Mouse (Mus musculus): ENCODE results near the gene 4930558K02Rik. TPM values are rescaled to one million over a fixed set of nuclear protein-coding genes. Genes with fewer than 3 reads are reported as not detected.

Gene 4930558K02Rik
- polyA plus RNA-seq, 1 experiment from 2014 or later = not detected

- ATAC-seq (ENCODE audit: insufficient read depth, low FRiP score, low TSS enrichment) (no peak), DNase-seq (ENCODE audit: low spot score) (no peak)
- H3K4me3 ChIP-seq (ENCODE audit: low read depth, low read length) = no peak overlapping the region
- H3K27ac ChIP-seq (ENCODE audit: low read depth, low read length) = peak overlapping the region; percentile 67; the same call in 1 of the 2 replicates
- H3K9ac ChIP-seq (ENCODE audit: low read length) = no peak overlapping the region
- peaks cover 8% of the 10 kb centered on the region; the same call in 1 of the 2 replicates for H3K4me1 ChIP-seq (ENCODE audit: control insufficient read depth, insufficient read depth, low read length)
- H3K36me3 ChIP-seq (ENCODE audit: control insufficient read depth, insufficient read depth, low read length) = no peaks in the 10 kb centered on the region
- H3K27me3 ChIP-seq (ENCODE audit: control insufficient read depth, insufficient read depth, low read length) = no peaks in the 10 kb centered on the region
- WGBS = 16% methylated on average over 4 of the region's 4 CpGs
- H3K9me3 ChIP-seq (ENCODE audit: control insufficient read depth, low read length) = no peaks in the 10 kb centered on the region
- no peak overlapping the region for H3K4me2 ChIP-seq (ENCODE audit: low read depth)
Observed at GRCm38 (mm10) chr1:161983979-161984566, 4.6 kb upstream of the 4930558K02Rik start.

GRCm38 (mm10) chr1:161983451-161983850 is 4.0 kb upstream of the 4930558K02Rik start:
- Histone ChIP-seq H3K27ac (ENCODE audit: low read depth, low read length) (peak overlapping the region; percentile 28; the same call in 1 of the 2 replicates), H3K27me3 (ENCODE audit: control insufficient read depth, insufficient read depth, low read length) (no peaks in the 10 kb centered on the region), H3K4me2 (ENCODE audit: low read depth) (no peak overlapping the region), H3K9me3 (ENCODE audit: control insufficient read depth, low read length) (no peaks in the 10 kb centered on the region), H3K9ac (ENCODE audit: low read length) (no peak overlapping the region), H3K4me1 (ENCODE audit: control insufficient read depth, insufficient read depth, low read length) (peaks cover 8% of the 10 kb centered on the region; the same call in 1 of the 2 replicates), H3K36me3 (ENCODE audit: control insufficient read depth, insufficient read depth, low read length) (no peaks in the 10 kb centered on the region), H3K4me3 (ENCODE audit: low read depth, low read length) (no peak overlapping the region)
- DNase-seq (ENCODE audit: low spot score) = no peak
- no peak for ATAC-seq (ENCODE audit: insufficient read depth, low FRiP score, low TSS enrichment)
- WGBS = 53% methylated on average over 6 of the region's 6 CpGs

- Histone ChIP-seq H3K4me1 (ENCODE audit: control insufficient read depth, insufficient read depth, low read length) (peaks cover 11% of the 10 kb centered on the region; the same call in 1 of the 2 replicates), H3K27me3 (ENCODE audit: control insufficient read depth, insufficient read depth, low read length) (no peaks in the 10 kb centered on the region), H3K4me2 (ENCODE audit: low read depth) (no peak overlapping the region), H3K27ac (ENCODE audit: low read depth, low read length) (no peak overlapping the region), H3K9me3 (ENCODE audit: control insufficient read depth, low read length) (no peaks in the 10 kb centered on the region), H3K4me3 (ENCODE audit: low read depth, low read length) (no peak overlapping the region), H3K36me3 (ENCODE audit: control insufficient read depth, insufficient read depth, low read length) (no peaks in the 10 kb centered on the region), H3K9ac (ENCODE audit: low read length) (no peak overlapping the region)
- 84% methylated on average over 9 of the region's 9 CpGs for WGBS
- ATAC-seq (ENCODE audit: insufficient read depth, low FRiP score, low TSS enrichment) (no peak), DNase-seq (ENCODE audit: low spot score) (no peak)
Observed at GRCm38 (mm10) chr1:161980626-161981298, 1.3 kb upstream of the 4930558K02Rik start.

DNA sequence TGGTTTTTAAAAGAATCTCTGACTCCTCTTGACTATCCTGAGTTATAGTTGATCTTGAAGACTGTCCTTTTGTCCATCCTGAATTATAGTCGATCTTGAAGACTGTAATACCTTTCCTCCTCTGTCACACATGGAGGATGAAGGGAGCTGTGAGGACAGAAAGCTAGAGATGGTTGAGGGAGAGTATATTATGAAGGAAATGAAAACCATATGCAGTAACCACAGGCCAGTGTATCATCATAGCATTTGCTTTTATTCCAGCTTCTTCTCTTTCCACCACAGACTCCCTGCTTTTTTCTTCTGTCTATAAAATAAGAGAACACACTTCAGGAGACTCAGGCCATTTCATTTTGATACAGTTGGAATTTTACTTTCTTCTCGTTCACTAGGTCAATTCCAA is 610 bp upstream of the 4930558K02Rik start:
- H3K27ac ChIP-seq (ENCODE audit: low read depth, low read length) = no peak overlapping the region
- H3K9ac ChIP-seq (ENCODE audit: low read length) = no peak overlapping the region
- no peaks in the 10 kb centered on the region for H3K9me3 ChIP-seq (ENCODE audit: control insufficient read depth, low read length)
- H3K4me2 ChIP-seq (ENCODE audit: low read depth) = no peak overlapping the region
- H3K27me3 ChIP-seq (ENCODE audit: control insufficient read depth, insufficient read depth, low read length) = no peaks in the 10 kb centered on the region
- ATAC-seq (ENCODE audit: insufficient read depth, low FRiP score, low TSS enrichment) (no peak), DNase-seq (ENCODE audit: low spot score) (no peak)
- no peaks in the 10 kb centered on the region for H3K36me3 ChIP-seq (ENCODE audit: control insufficient read depth, insufficient read depth, low read length)
- H3K4me3 ChIP-seq (ENCODE audit: low read depth, low read length) = no peak overlapping the region
- peaks cover 11% of the 10 kb centered on the region; the same call in 1 of the 2 replicates for H3K4me1 ChIP-seq (ENCODE audit: control insufficient read depth, insufficient read depth, low read length)
- 79% methylated on average over 2 of the region's 2 CpGs for WGBS

- no peak overlapping the region for H3K9ac ChIP-seq (ENCODE audit: low read length)
- no peaks in the 10 kb centered on the region for H3K9me3 ChIP-seq (ENCODE audit: control insufficient read depth, low read length)
- peaks cover 3% of the 10 kb centered on the region; the same call in 1 of the 2 replicates for H3K4me1 ChIP-seq (ENCODE audit: control insufficient read depth, insufficient read depth, low read length)
- H3K27me3 ChIP-seq (ENCODE audit: control insufficient read depth, insufficient read depth, low read length) = no peaks in the 10 kb centered on the region
- no peaks in the 10 kb centered on the region for H3K36me3 ChIP-seq (ENCODE audit: control insufficient read depth, insufficient read depth, low read length)
- DNase-seq (ENCODE audit: low spot score) = no peak
- H3K27ac ChIP-seq (ENCODE audit: low read depth, low read length) = no peak overlapping the region
- no peak overlapping the region for H3K4me2 ChIP-seq (ENCODE audit: low read depth)
- no peak overlapping the region for H3K4me3 ChIP-seq (ENCODE audit: low read depth, low read length)
- WGBS = 86% methylated on average over 5 of the region's 5 CpGs
- no peak for ATAC-seq (ENCODE audit: insufficient read depth, low FRiP score, low TSS enrichment)
Observed at GRCm38 (mm10) chr1:161978173-161978700, 1.2 kb downstream of the 4930558K02Rik start.

- no peak overlapping the region for H3K9ac ChIP-seq (ENCODE audit: low read length)
- 59% methylated on average over 4 of the region's 4 CpGs for WGBS
- no peaks in the 10 kb centered on the region for H3K36me3 ChIP-seq (ENCODE audit: control insufficient read depth, insufficient read depth, low read length)
- peaks cover 3% of the 10 kb centered on the region; the same call in 1 of the 2 replicates for H3K4me1 ChIP-seq (ENCODE audit: control insufficient read depth, insufficient read depth, low read length)
- no peak overlapping the region for H3K27ac ChIP-seq (ENCODE audit: low read depth, low read length)
- no peaks in the 10 kb centered on the region for H3K9me3 ChIP-seq (ENCODE audit: control insufficient read depth, low read length)
- H3K27me3 ChIP-seq (ENCODE audit: control insufficient read depth, insufficient read depth, low read length) = no peaks in the 10 kb centered on the region
- no peak overlapping the region for H3K4me2 ChIP-seq (ENCODE audit: low read depth)
- ATAC-seq (ENCODE audit: insufficient read depth, low FRiP score, low TSS enrichment) (no peak), DNase-seq (ENCODE audit: low spot score) (no peak)
- no peak overlapping the region for H3K4me3 ChIP-seq (ENCODE audit: low read depth, low read length)
Observed at GRCm38 (mm10) chr1:161977331-161977730, 2.1 kb downstream of the 4930558K02Rik start.

- H3K27ac ChIP-seq (ENCODE audit: low read depth, low read length) = no peak overlapping the region
- WGBS = 49% methylated on average over 16 of the region's 16 CpGs
Observed at GRCm38 (mm10) chr1:161976255-161977182, 2.9 kb downstream of the 4930558K02Rik start.

GRCm38 (mm10) chr1:161972233-161972632 is 7.2 kb downstream of the 4930558K02Rik start:
- Histone ChIP-seq H3K9me3 (ENCODE audit: control insufficient read depth, low read length) (no peaks in the 10 kb centered on the region), H3K4me3 (ENCODE audit: low read depth, low read length) (no peak overlapping the region), H3K36me3 (ENCODE audit: control insufficient read depth, insufficient read depth, low read length) (no peaks in the 10 kb centered on the region), H3K4me2 (ENCODE audit: low read depth) (no peak overlapping the region), H3K27ac (ENCODE audit: low read depth, low read length) (no peak overlapping the region), H3K27me3 (ENCODE audit: control insufficient read depth, insufficient read depth, low read length) (no peaks in the 10 kb centered on the region), H3K9ac (ENCODE audit: low read length) (no peak overlapping the region), H3K4me1 (ENCODE audit: control insufficient read depth, insufficient read depth, low read length) (peaks cover 6% of the 10 kb centered on the region)
- ATAC-seq (ENCODE audit: insufficient read depth, low FRiP score, low TSS enrichment) (no peak), DNase-seq (ENCODE audit: low spot score) (no peak)
- 92% methylated on average over 8 of the region's 8 CpGs for WGBS

More at GRCm38 (mm10) chr1:161976255-161977182, 2.9 kb downstream of the 4930558K02Rik start:
- no peaks in the 10 kb centered on the region for H3K9me3 ChIP-seq (ENCODE audit: control insufficient read depth, low read length)
- H3K27me3 ChIP-seq (ENCODE audit: control insufficient read depth, insufficient read depth, low read length) = no peaks in the 10 kb centered on the region
- DNase-seq (ENCODE audit: low spot score) (peak; percentile 75), ATAC-seq (ENCODE audit: insufficient read depth, low FRiP score, low TSS enrichment) (peak; percentile 65)
- no peaks in the 10 kb centered on the region for H3K36me3 ChIP-seq (ENCODE audit: control insufficient read depth, insufficient read depth, low read length)
- no peak overlapping the region for H3K4me3 ChIP-seq (ENCODE audit: low read depth, low read length)
- H3K4me1 ChIP-seq (ENCODE audit: control insufficient read depth, insufficient read depth, low read length) = peaks cover 3% of the 10 kb centered on the region; the same call in 1 of the 2 replicates
- no peak overlapping the region for H3K9ac ChIP-seq (ENCODE audit: low read length)
- no peak overlapping the region for H3K4me2 ChIP-seq (ENCODE audit: low read depth)

All from neural tube, embryonic 11.5 days (tissue).